Mouse (Mus musculus): ENCODE results near the gene Tmcc2. TPM values are rescaled to one million over a fixed set of nuclear protein-coding genes. Genes with fewer than 3 reads are reported as not detected.
A peak's percentile ranks its signal among the peaks of the same experiment; 100 is the strongest.

Gene Tmcc2
- total RNA-seq (2021), result 100 to 1,000 TPM; 242 to 256 TPM
- long read RNA-seq, experiment 1, transcript Tmcc2-203 (5 exons, 3,514 nt), result minor isoform, 50 of 270 reads
- long read RNA-seq, experiment 1, transcript Tmcc2-201 (5 exons, 3,410 nt), result major isoform, 146 of 270 reads
- long read RNA-seq, experiment 1, partial matches to known transcripts, result 45 of 270 reads
- long read RNA-seq, experiment 1, other reads (novel, unspliced or antisense), result 29 of 270 reads
- long read RNA-seq, experiment 2, transcript Tmcc2-203 (5 exons, 3,514 nt), result minor isoform, 54 of 354 reads
- long read RNA-seq, experiment 2, transcript Tmcc2-201 (5 exons, 3,410 nt), result major isoform, 210 of 354 reads
- long read RNA-seq, experiment 2, partial matches to known transcripts, result 57 of 354 reads
- long read RNA-seq, experiment 2, other reads (novel, unspliced or antisense), result 33 of 354 reads

DNA sequence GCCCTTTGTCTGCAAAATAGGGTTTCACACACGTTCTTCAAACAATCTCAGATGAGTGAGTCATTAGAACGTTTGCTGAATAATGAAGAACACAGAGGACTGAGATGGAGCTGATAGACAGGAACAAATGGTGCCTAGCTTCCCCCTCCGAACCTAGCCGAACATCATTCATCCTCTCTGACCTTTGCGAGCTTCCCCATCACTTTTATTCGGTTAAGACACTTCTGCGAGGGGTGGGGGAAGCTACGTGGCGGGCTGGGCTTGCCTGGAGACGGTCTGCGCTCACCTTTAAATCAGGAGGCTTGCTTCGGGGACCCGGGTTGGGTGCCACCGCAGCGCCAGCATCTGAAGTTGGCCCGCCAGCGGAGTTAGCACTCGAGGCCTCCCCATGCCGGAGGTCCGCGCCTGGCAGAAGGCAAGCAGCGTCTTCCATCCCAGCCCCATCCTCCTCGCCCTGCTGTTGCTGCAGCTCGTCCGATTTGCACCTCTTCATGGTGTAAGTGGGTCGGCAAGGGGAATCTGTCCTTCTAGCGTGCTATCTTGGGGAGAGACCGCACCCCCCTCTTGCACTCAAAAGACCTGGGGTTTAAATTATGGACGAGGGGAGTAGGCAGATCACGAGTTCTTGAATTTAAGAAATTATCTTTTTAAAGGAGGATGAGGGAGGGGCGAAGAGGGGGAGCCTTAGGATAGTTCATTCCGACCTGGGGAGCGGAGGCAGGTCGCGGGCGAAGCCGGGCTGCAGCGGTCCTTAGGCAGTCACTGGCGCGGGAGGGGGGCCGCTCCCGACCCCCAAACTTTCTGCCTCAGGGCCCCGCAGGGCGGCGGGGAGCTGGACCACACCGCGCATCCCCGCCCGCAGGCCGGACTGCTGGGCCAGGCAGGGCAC lies at the start of gene Tmcc2:
TSS of gene Tmcc2 (minus strand) at position 591 of the 889 bp plus-strand sequence.
- Histone ChIP-seq H3K27ac (peak within 1 kb of the TSS; percentile 97), H3K4me3 (peak within 1 kb of the TSS; percentile 83)
- no peak for DNase-seq (ENCODE audit: low spot score in 2 of 2)
- no peak for TF ChIP-seq CTCF (conservative IDR thresholded peaks at IDR 0.05)

GRCm38 (mm10) chr1:132437389-132437788 lies 46.3 kb upstream of the Tmcc2 start:
- no peak overlapping the region for H3K4me3 ChIP-seq
- no peak for DNase-seq (ENCODE audit: low spot score in 2 of 2)
- no peak for TF ChIP-seq CTCF (conservative IDR thresholded peaks at IDR 0.05)
- peak overlapping the region; percentile 73 for H3K27ac ChIP-seq

GRCm38 (mm10) chr1:132436960-132437359 lies 45.9 kb upstream of the Tmcc2 start:
- Histone ChIP-seq H3K27ac (peak overlapping the region; percentile 73), H3K4me3 (no peak overlapping the region)
- DNase-seq (ENCODE audit: low spot score in 2 of 2), result no peak
- TF ChIP-seq CTCF (conservative IDR thresholded peaks at IDR 0.05), result 0 out of 2 replicates have a peak, but pooled peaks have one; percentile 15

GRCm38 (mm10) chr1:132436320-132436958 lies 45.4 kb upstream of the Tmcc2 start:
- Histone ChIP-seq H3K27ac (peak overlapping the region; percentile 73), H3K4me3 (no peak overlapping the region)
- TF ChIP-seq CTCF (conservative IDR thresholded peaks at IDR 0.05), result no peak
- DNase-seq (ENCODE audit: low spot score in 2 of 2), result no peak

- H3K27ac ChIP-seq, result 0 out of 2 replicates have a peak overlapping the region, but pooled peaks have one; percentile 18
- no peak for TF ChIP-seq CTCF (conservative IDR thresholded peaks at IDR 0.05)
- no peak overlapping the region for H3K4me3 ChIP-seq
- no peak for DNase-seq (ENCODE audit: low spot score in 2 of 2)
Observed at GRCm38 (mm10) chr1:132434032-132434431, 43.0 kb upstream of the Tmcc2 start.

- H3K4me3 ChIP-seq, result no peak overlapping the region
Observed at GRCm38 (mm10) chr1:132433349-132433748, 42.3 kb upstream of the Tmcc2 start.

DNA sequence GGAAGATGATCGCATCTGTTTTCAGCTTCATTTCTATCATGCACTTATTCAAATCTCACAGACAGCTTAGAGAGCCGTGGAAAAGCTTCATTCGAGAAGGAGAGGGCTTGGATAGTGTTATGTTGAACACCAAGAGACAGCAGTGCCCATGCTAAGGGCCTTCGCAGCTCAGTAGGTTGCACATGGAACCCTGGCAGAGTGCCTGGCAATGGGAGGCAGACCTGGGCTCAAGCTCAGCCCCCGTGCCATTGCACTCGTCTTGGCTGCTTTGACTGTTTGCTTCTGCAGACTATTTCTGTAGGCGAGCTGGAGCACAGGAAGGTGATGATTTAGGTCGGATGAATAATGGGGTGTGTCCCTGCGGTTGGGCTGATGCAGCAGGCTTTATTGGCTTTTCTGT lies 40.6 kb upstream of the Tmcc2 start:
- Histone ChIP-seq H3K27ac (peak overlapping the region; percentile 53), H3K4me3 (no peak overlapping the region; the same call in 1 of the 2 replicates)
- TF ChIP-seq CTCF (conservative IDR thresholded peaks at IDR 0.05), result no peak
- peak in 1 of 2 experiments; percentile 41 for DNase-seq (ENCODE audit: low spot score in 2 of 2)

More at GRCm38 (mm10) chr1:132433349-132433748, 42.3 kb upstream of the Tmcc2 start:
- no peak for DNase-seq (ENCODE audit: low spot score in 2 of 2)
- no peak for TF ChIP-seq CTCF (conservative IDR thresholded peaks at IDR 0.05)
- H3K27ac ChIP-seq, result no peak overlapping the region

- H3K4me3 ChIP-seq, result no peak overlapping the region
- no peak for TF ChIP-seq CTCF (conservative IDR thresholded peaks at IDR 0.05)
- peak overlapping the region; percentile 53 for H3K27ac ChIP-seq
- DNase-seq (ENCODE audit: low spot score in 2 of 2), result peak in 1 of 2 experiments; percentile 27
Observed at GRCm38 (mm10) chr1:132430818-132431217, 39.7 kb upstream of the Tmcc2 start.

DNA sequence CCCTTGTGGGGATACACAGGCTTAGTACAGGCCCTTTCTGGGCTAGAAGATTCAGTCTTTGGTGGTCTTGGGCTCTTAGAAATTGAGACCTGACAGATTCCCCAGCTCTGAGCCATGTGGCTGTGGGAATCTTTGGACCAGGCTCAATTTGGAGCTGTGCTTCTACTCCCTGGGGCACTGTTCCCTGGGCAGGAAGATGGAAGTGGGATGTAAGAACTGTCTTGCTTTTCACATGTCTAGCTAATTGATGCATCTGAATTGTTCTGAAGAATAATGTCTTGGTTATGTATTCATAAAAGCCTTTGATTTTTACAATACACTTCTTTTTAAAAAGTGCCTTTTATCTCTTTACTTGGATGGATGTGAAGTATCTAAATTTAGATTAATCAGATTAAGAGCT lies 34.5 kb upstream of the Tmcc2 start:
- DNase-seq (ENCODE audit: low spot score in 2 of 2), result no peak
- Histone ChIP-seq H3K4me3 (no peak overlapping the region), H3K27ac (peak overlapping the region; percentile 47)
- no peak for TF ChIP-seq CTCF (conservative IDR thresholded peaks at IDR 0.05)

DNA sequence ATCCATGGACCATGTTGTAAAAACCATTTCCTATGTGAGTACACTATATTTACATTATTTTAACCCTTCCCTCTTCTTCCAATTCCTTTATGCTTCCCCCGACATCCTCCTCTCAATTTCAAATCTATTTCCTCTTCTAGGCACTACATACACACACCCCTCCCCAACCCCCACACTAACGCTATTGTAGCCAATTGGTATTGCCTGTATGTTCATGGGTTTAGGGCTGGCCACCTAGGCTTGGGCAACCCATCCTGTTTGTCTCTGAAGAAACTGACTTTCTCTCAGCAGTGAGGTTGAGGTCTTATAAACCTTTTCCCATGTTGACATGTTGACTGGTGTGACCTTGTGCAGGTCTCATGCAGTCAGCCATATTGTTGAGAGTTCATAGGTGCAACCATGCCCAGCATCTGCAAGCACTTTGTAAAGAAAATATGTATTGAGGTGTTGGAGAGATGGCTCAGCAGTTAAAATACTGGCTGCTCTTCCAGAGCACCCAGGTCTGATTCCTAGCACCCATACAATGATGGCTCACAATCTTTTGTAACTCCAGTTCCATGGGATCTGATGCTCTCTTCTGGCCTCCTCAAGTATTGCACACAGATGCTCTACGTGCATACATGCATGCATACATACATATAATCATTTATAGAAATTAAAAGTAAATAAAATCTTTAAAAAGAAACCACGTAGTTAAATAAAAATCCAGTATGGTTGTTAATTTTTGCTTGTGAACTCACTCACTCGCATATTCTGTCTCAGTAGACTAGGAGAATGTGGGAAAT lies 32.0 kb upstream of the Tmcc2 start:
- no peak overlapping the region for H3K27ac ChIP-seq
- TF ChIP-seq CTCF (conservative IDR thresholded peaks at IDR 0.05), result peak; percentile 52
- no peak overlapping the region for H3K4me3 ChIP-seq
- no peak for DNase-seq (ENCODE audit: low spot score in 2 of 2)

GRCm38 (mm10) chr1:132420662-132421061 lies 29.6 kb upstream of the Tmcc2 start:
- H3K27ac ChIP-seq, result no peak overlapping the region
- TF ChIP-seq CTCF (conservative IDR thresholded peaks at IDR 0.05), result no peak
- H3K4me3 ChIP-seq, result no peak overlapping the region
- DNase-seq (ENCODE audit: low spot score in 2 of 2), result no peak

DNA sequence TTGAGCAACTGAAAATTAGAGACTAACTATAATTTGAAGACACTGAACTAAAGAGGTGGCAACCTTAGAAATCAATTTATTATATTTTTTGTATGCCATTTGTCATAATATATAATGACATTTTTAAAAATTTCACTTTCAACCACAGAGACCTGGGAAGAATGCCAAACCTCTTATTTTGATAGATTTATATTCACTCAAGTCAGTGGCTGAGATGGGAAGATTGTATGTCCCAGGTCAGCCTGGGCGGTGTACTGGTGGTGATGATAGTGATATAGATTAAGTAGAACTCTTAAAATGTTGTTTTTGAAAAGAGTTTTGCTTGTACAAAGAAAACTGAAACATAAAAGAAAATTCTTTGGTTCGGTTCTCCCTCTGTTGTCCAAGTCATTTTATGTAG lies 29.1 kb upstream of the Tmcc2 start:
- peak overlapping the region; percentile 25; the same call in 1 of the 2 replicates for H3K27ac ChIP-seq
- TF ChIP-seq CTCF (conservative IDR thresholded peaks at IDR 0.05), result no peak
- peak overlapping the region; percentile 4 for H3K4me3 ChIP-seq
- DNase-seq (ENCODE audit: low spot score in 2 of 2), result no peak

Data from layer of hippocampus, adult 2 months (tissue).